Mouse (Mus musculus) midbrain, embryonic 10.5 days (tissue): ENCODE measurements around the gene Plk1. TPM values are rescaled to one million over a fixed set of nuclear protein-coding genes. Genes with fewer than 3 reads are reported as not detected.

Source experiments
- DNase-seq: peaks from one replicate; pipeline ENCODE4 v3.0.0-alpha.2; 2017; ENCODE audit warnings: low spot score
- H3K27ac ChIP-seq: fragments of 300-500 bp; sonication (generic); replicated peaks from 2 replicates; pipeline ENCODE4 v1.5.1; 2016; ENCODE audit warnings: mild to moderate bottlenecking
- H3K27me3 ChIP-seq: fragments of 300-500 bp; sonication (generic); 2 replicates; pipeline ENCODE4 v1.6.1; 2016; ENCODE audit warnings: low read depth, mild to moderate bottlenecking; ENCODE audit not compliant: poor library complexity, severe bottlenecking
- H3K36me3 ChIP-seq: fragments of 300-500 bp; sonication (generic); 2 replicates; pipeline ENCODE4 v1.6.1; 2016; ENCODE audit warnings: mild to moderate bottlenecking, moderate library complexity
- H3K4me1 ChIP-seq: fragments of 300-500 bp; sonication (generic); 2 replicates; pipeline ENCODE4 v1.6.1; 2016
- H3K4me3 ChIP-seq: fragments of 300-500 bp; sonication (generic); 2 replicates; pipeline ENCODE4 v1.5.1; 2016; ENCODE audit warnings: mild to moderate bottlenecking, moderate library complexity
- H3K9me3 ChIP-seq: fragments of 300-500 bp; sonication (generic); replicated peaks from 2 replicates; pipeline ENCODE4 v1.6.1; 2016; ENCODE audit warnings: mild to moderate bottlenecking
- WGBS: fragments of 180-500 bp; shearing (Covaris S2); methylation state at CpG from one replicate; pipeline ENCODE4 v1.1.7; 2016; 5-methylcytosine and 5-hydroxymethylcytosine counted together
- polyA plus RNA-seq: library from polyadenylated mRNA; unstranded; fragments of >200 nt; fragmentation: Nextera tagmentation; extraction: Ambion mirVana; gene quantifications from 2 replicates; pipeline ENCODE4 v1.2.1, GENCODE M21; 2016

Gene Plk1
- polyA plus RNA-seq, 1 experiment from 2014 or later, result 248 TPM

DNA sequence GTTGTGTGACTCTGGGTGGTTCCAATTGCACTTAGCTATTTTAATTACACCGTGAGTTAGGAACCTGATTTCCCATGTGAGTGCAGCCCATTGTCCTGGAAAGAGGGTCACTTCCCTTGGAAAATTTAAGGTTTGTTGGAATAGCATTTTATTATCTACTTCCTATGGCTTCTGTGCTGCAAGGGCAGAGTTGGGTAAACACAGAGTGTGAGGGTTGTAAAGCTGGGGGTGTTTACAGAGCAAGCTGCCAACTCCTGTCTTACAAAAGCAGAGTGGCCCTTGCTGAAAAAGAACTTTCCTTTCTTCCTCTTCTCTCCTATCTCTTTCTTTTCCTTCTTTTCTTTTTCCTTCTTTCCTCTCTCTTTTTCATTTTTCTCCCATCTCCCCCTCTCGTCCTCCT lies 44.7 kb downstream of the Plk1 start:
- no peaks in the 10 kb centered on the region for H3K27me3 ChIP-seq
- 68% methylated on average over 2 of the region's 2 CpGs for WGBS
- no peak overlapping the region for H3K4me3 ChIP-seq
- H3K36me3 ChIP-seq, result no peaks in the 10 kb centered on the region
- H3K27ac ChIP-seq, result no peak overlapping the region
- H3K9me3 ChIP-seq, result no peaks in the 10 kb centered on the region
- no peaks in the 10 kb centered on the region for H3K4me1 ChIP-seq
- DNase-seq, result no peak

- Histone ChIP-seq H3K27ac (no peak overlapping the region), H3K4me1 (no peaks in the 10 kb centered on the region), H3K36me3 (no peaks in the 10 kb centered on the region), H3K9me3 (no peaks in the 10 kb centered on the region), H3K27me3 (no peaks in the 10 kb centered on the region), H3K4me3 (no peak overlapping the region)
- 78% methylated on average over 2 of the region's 2 CpGs for WGBS
- DNase-seq, result no peak
These were observed 46.9 kb downstream of the Plk1 start for GRCm38 (mm10) chr7:122206121-122206520.

DNA sequence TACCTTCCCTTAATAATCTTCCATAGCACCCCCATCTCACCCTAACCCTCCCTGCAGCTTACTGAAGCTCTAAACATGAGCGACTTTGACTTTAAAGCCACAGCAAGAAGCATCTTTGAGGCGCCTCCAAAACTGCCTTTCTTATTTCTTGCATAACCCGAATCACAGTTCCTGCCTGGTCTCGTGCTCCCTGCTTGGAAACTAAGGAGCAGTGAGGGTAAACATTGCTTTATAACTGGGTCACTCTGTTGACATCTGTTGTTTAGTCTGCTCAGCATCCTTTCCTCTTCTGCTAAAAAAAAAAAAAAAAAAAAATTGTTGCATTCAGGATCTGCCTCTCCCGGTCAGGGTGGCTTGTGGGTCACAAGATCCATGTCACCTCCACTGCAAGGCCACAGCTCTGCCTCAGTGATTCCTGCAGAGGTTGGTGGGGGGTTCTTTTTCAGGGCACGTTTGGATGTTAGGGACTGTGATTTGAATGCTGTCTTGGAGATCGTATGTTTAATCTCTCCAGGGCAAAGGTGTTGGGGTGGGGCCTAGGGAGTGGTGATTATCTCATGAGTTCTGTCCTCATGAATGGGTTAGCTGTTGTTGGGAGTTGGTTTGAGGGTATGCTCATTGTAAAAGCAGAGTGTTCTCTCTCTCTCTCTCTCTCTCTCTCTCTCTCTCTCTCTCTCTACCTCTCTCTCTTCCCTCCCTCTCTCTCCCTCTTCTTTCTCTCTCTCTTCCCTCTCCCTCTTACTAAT lies 49.2 kb downstream of the Plk1 start:
- 61% methylated on average over 7 of the region's 7 CpGs for WGBS

DNA sequence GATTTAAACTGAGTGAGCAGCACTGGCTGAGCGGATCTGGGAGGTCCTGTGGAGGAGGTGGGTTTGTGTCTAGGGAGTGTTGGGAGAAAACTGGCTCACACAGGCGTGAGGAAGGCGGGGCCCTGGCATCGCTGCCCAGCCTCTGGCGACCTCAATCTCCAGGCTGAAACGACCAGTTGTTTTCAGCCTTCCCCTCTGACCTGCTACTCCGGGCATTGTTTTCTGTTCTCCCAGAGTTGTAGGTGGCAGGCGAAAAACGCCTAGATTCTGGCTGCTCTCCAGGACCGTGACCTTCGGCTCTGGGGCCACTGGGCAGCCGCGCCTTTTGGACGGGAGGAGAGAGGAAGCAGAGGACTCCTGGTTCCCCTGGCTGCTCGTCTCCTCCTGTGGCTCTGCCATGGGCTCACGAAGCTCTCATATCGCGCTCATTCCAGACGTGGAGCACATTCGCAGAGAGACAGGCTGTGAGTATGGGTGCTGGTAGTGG lies 60.1 kb downstream of the Plk1 start, which contains the start of gene Chp2:
Gene Chp2 (plus strand): TSS at position 182 of the 487 bp plus-strand sequence.
- DNase-seq, result no peak
- H3K27me3 ChIP-seq, result peaks cover 6% of the 10 kb centered on the region; the same call in 1 of the 2 replicates
- peaks cover 10% of the 10 kb centered on the region for H3K4me1 ChIP-seq
- peak within 1 kb of the TSS; percentile 33 for H3K27ac ChIP-seq
- H3K9me3 ChIP-seq, result no peaks in the 10 kb centered on the region
- H3K36me3 ChIP-seq, result no peaks in the 10 kb centered on the region
- peak within 1 kb of the TSS; percentile 34 for H3K4me3 ChIP-seq
- 29% methylated on average over 20 of the region's 20 CpGs for WGBS

More for the DNA sequence above, 49.2 kb downstream of the Plk1 start:
- Histone ChIP-seq H3K36me3 (no peaks in the 10 kb centered on the region), H3K27ac (no peak overlapping the region), H3K27me3 (no peaks in the 10 kb centered on the region), H3K4me3 (no peak overlapping the region), H3K4me1 (no peaks in the 10 kb centered on the region), H3K9me3 (no peaks in the 10 kb centered on the region)
- no peak for DNase-seq

Other genes with a start within 250 kb of the Plk1 start
- gene Cog7, start 177.7 kb upstream of the Plk1 start, polyA plus RNA-seq, result 22.1 and 25.4 TPM in 2 replicates
- 81.5 and 90.3 TPM in 2 replicates for gene Gga2, start 138.2 kb upstream of the Plk1 start, polyA plus RNA-seq
- 64.7 and 65.7 TPM in 2 replicates for gene Ubfd1, start 92.3 kb upstream of the Plk1 start, polyA plus RNA-seq
- gene Ears2, start 92.2 kb upstream of the Plk1 start, polyA plus RNA-seq, result 18.9 and 19.2 TPM in 2 replicates
- 757 and 815 TPM in 2 replicates for gene Ndufab1, start 57.6 kb upstream of the Plk1 start, polyA plus RNA-seq
- 21.0 and 26.0 TPM in 2 replicates for gene Palb2, start 26.5 kb upstream of the Plk1 start, polyA plus RNA-seq
- 130 and 143 TPM in 2 replicates for gene Dctn5, start 26.4 kb upstream of the Plk1 start, polyA plus RNA-seq
- 0.11 TPM in 1 of 2 replicates, not detected in the other for gene Ern2, start 26.8 kb downstream of the Plk1 start, polyA plus RNA-seq
- gene Chp2, start 60.1 kb downstream of the Plk1 start, polyA plus RNA-seq, result 0.21 TPM in 1 of 2 replicates, not detected in the other
- gene Prkcb, start 129.3 kb downstream of the Plk1 start, polyA plus RNA-seq, result 5.7 and 9.7 TPM in 2 replicates